Mouse (Mus musculus): ENCODE results near the gene Ces2h.
A peak's percentile ranks its signal among the peaks of the same experiment; 100 is the strongest.

Ces2h gene

DNA sequence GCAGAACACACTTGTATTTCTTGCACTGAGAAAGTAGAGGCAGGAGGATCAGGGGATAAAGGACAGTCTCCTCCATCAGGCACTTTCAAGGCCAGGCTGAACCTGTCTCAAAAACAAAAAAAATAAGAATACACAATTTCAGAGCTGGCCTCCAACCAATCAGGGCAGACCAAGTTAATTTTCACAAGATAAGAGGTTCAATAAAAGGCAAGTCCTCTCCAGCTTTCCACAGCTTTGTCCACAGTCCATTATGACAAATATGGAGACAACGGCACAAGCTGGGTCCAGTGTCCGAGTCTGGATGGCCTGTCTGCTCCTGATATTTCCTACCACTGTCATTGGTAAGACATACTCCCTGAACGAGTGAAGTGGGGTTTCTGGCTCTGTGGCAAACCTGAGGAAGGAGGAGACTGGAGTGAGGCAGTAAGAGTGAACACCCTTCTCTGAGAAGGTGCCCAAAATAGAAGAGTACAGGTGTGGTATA, 47.8 kb downstream of the Ces2h start, which contains the start of gene Ces3a:
Gene Ces3a (plus strand): TSS at position 231 of the 484 bp plus-strand sequence.
- peak; percentile 39; the same call in 1 of the 2 replicates for TF ChIP-seq GATA4 (IDR thresholded peaks at IDR 0.05; ENCODE audit: insufficient replicate concordance, low read length)

- TF ChIP-seq GATA4 (IDR thresholded peaks at IDR 0.05; ENCODE audit: insufficient replicate concordance, low read length), result no peak
Measured at GRCm38 (mm10) chr8:105056211-105056610, 55.6 kb downstream of the Ces2h start.

- no peak for TF ChIP-seq GATA4 (IDR thresholded peaks at IDR 0.05; ENCODE audit: insufficient replicate concordance, low read length)
Measured at GRCm38 (mm10) chr8:105060056-105060455, 59.4 kb downstream of the Ces2h start.

- no peak for TF ChIP-seq GATA4 (IDR thresholded peaks at IDR 0.05; ENCODE audit: insufficient replicate concordance, low read length)
Measured at GRCm38 (mm10) chr8:105066761-105067160, 66.1 kb downstream of the Ces2h start.

DNA sequence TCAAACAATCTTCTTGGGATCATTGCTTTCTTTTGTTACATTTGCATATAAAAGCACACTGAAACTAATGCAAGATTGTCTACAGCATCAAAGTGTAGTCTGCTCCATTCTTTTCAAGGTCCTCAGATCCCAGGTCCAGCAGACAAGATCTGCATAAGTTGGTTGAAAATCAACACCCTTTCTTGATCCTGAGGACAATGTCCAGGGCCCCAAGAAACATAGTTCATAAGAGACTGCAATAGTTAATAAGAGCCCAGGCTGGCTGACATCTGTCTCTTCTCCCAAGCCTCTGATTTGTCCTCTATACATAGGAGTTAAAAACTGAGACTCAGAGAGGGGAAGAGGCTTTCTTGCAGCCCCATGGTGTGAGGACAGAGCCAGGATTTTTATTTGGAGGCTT, 68.3 kb downstream of the Ces2h start:
- TF ChIP-seq GATA4 (IDR thresholded peaks at IDR 0.05; ENCODE audit: insufficient replicate concordance, low read length), result no peak

Data from liver, adult (tissue).